Mouse (Mus musculus) 3T3-L1 (cell line): ENCODE results near the gene Ptger4.
"Not testable (repeated sequence)": the region's sequence is repeated elsewhere in the genome, so short reads cannot be mapped to it uniquely, and the experiment has no call there.

Experiments used
- DNase-seq: peaks from one replicate; pipeline ENCODE4 v3.0.0-alpha.2; 2015; ENCODE audit warnings: low read depth, low spot score

The Ptger4 gene

GRCm38 (mm10) chr15:5238553-5238952 is 5.4 kb downstream of the Ptger4 start:
- DNase-seq: peak; percentile 20

GRCm38 (mm10) chr15:5238073-5238472 is 5.9 kb downstream of the Ptger4 start:
- no peak for DNase-seq

GRCm38 (mm10) chr15:5237012-5237660 is 6.9 kb downstream of the Ptger4 start:
- DNase-seq: peak; percentile 12

GRCm38 (mm10) chr15:5236538-5236937 is 7.4 kb downstream of the Ptger4 start:
- peak; percentile 88 for DNase-seq

- peak; percentile 59 for DNase-seq
These were observed 8.5 kb downstream of the Ptger4 start for GRCm38 (mm10) chr15:5235527-5235926.

- no peak for DNase-seq
These were observed 9.3 kb downstream of the Ptger4 start for GRCm38 (mm10) chr15:5234659-5235058.

- DNase-seq: not testable (repeated sequence)
These were observed 13.2 kb downstream of the Ptger4 start for GRCm38 (mm10) chr15:5230746-5231145.

GRCm38 (mm10) chr15:5220491-5220890 is 23.5 kb downstream of the Ptger4 start:
- no peak for DNase-seq

GRCm38 (mm10) chr15:5209116-5209515 is 34.9 kb downstream of the Ptger4 start:
- DNase-seq: no peak

- no peak for DNase-seq
These were observed 38.8 kb downstream of the Ptger4 start for GRCm38 (mm10) chr15:5205222-5205621.

GRCm38 (mm10) chr15:5196691-5197090 is 47.3 kb downstream of the Ptger4 start:
- no peak for DNase-seq

GRCm38 (mm10) chr15:5195987-5196514 is 47.9 kb downstream of the Ptger4 start:
- no peak for DNase-seq

- no peak for DNase-seq
These were observed 49.1 kb downstream of the Ptger4 start for GRCm38 (mm10) chr15:5194931-5195330.

GRCm38 (mm10) chr15:5194446-5194845 is 49.5 kb downstream of the Ptger4 start:
- DNase-seq: peak; percentile 61

GRCm38 (mm10) chr15:5193833-5194232 is 50.2 kb downstream of the Ptger4 start:
- DNase-seq: peak; percentile 65

- peak; percentile 43 for DNase-seq
These were observed 54.4 kb downstream of the Ptger4 start for GRCm38 (mm10) chr15:5189504-5190093.

GRCm38 (mm10) chr15:5188029-5188428 is 56.0 kb downstream of the Ptger4 start:
- DNase-seq: no peak

- DNase-seq: no peak
These were observed 56.9 kb downstream of the Ptger4 start for GRCm38 (mm10) chr15:5187116-5187515.

- no peak for DNase-seq
These were observed 57.7 kb downstream of the Ptger4 start for GRCm38 (mm10) chr15:5186293-5186675.

GRCm38 (mm10) chr15:5185366-5186292 is 58.4 kb downstream of the Ptger4 start, which contains the start of gene Ttc33:
Gene Ttc33 (plus strand): TSS chr15:5185525.
- DNase-seq: peak; percentile 84

- peak; percentile 28 for DNase-seq
These were observed 59.2 kb downstream of the Ptger4 start for GRCm38 (mm10) chr15:5184668-5185330.
